Mouse (Mus musculus) limb, embryonic 11.5 days (tissue): ENCODE results near the gene Ubr4. TPM values are rescaled to one million over a fixed set of nuclear protein-coding genes. Genes with fewer than 3 reads are reported as not detected.
"Not testable (repeated sequence)": the region's sequence is repeated elsewhere in the genome, so short reads cannot be mapped to it uniquely, and the experiment has no call there.

Experiments used
- ATAC-seq: fragments of 200-750 bp; cut with Nextera tagmentation; 2 replicates; pipeline ENCODE4 v1.8.0; 2017; ENCODE audit warnings: low read depth; ENCODE audit not compliant: insufficient number of reproducible peaks, low FRiP score, low TSS enrichment
- DNase-seq: peaks from one replicate; pipeline ENCODE4 v3.0.0-alpha.2; 2015; ENCODE audit warnings: low spot score
- H3K27ac ChIP-seq: fragments of 300-500 bp; sonication (generic); replicated peaks from 2 replicates; pipeline ENCODE4 v1.5.1; 2014; ENCODE audit warnings: low read depth, mild to moderate bottlenecking, low read length
- H3K27me3 ChIP-seq: fragments of 300-500 bp; sonication (generic); 2 replicates; pipeline ENCODE4 v1.6.1; 2014; ENCODE audit warnings: mild to moderate bottlenecking, low read length, mixed read lengths; ENCODE audit not compliant: control insufficient read depth, insufficient read depth
- H3K36me3 ChIP-seq: fragments of 300-500 bp; sonication (generic); 2 replicates; pipeline ENCODE4 v1.6.1; 2014; ENCODE audit warnings: mild to moderate bottlenecking, low read length, moderate library complexity, mixed read lengths; ENCODE audit not compliant: control insufficient read depth, insufficient read depth
- H3K4me1 ChIP-seq: fragments of 300-500 bp; sonication (generic); 2 replicates; pipeline ENCODE4 v1.6.1; 2014; ENCODE audit warnings: low read length, mixed read lengths; ENCODE audit not compliant: control insufficient read depth, insufficient read depth
- H3K4me2 ChIP-seq: fragments of 300-500 bp; sonication (generic); 2 replicates; pipeline ENCODE4 v1.6.1; 2014; ENCODE audit warnings: low read depth, mild to moderate bottlenecking, moderate library complexity; ENCODE audit not compliant: severe bottlenecking
- H3K4me3 ChIP-seq: fragments of 300-500 bp; sonication (generic); 2 replicates; pipeline ENCODE4 v1.5.1; 2014; ENCODE audit warnings: low read depth, low read length
- H3K9ac ChIP-seq: fragments of 300-500 bp; sonication (generic); 2 replicates; pipeline ENCODE4 v1.6.1; 2014; ENCODE audit warnings: mild to moderate bottlenecking, low read length
- H3K9me3 ChIP-seq: fragments of 300-500 bp; sonication (generic); 2 replicates; pipeline ENCODE4 v1.6.1; 2016; ENCODE audit warnings: low read length; ENCODE audit not compliant: control insufficient read depth
- WGBS: fragments of 180-500 bp; shearing (Covaris S2); extraction: QIAGEN DNeasy Blood & Tissue Kit; methylation state at CpG from one replicate; pipeline ENCODE4 v1.1.7; 2014; 5-methylcytosine and 5-hydroxymethylcytosine counted together
- polyA plus RNA-seq: library from polyadenylated mRNA; unstranded; fragments of >200 nt; fragmentation: Nextera tagmentation; extraction: Ambion mirVana; gene quantifications from 2 replicates; pipeline ENCODE4 v1.2.1, GENCODE M21; 2014

The Ubr4 gene
- polyA plus RNA-seq, 1 experiment from 2014 or later: 87.0 TPM

DNA sequence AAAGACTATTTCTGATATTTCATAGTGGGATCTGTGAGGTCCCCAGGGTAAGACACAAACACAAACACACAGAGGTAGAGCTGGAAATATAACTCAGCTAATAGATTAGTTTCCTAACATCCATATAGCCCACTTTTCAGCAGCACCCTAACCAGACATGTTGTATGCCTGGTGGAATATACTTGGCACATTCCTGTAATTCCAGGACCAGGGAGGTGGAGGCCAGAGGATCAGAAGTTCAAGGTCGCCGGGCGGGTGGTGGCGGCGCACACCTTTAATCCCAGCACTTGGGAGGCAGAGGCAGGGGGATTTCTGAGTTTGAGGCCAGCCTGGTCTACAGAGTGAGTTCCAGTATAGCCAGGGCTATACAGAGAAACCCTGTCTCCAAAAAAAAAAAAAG, 33.4 kb downstream of the Ubr4 start:
- not testable (repeated sequence) for H3K9ac ChIP-seq, DNase-seq, H3K36me3 ChIP-seq, H3K4me2 ChIP-seq, H3K4me3 ChIP-seq, H3K9me3 ChIP-seq, H3K27me3 ChIP-seq, H3K27ac ChIP-seq, H3K4me1 ChIP-seq, ATAC-seq
- 93% methylated on average over 5 of the region's 5 CpGs for WGBS

DNA sequence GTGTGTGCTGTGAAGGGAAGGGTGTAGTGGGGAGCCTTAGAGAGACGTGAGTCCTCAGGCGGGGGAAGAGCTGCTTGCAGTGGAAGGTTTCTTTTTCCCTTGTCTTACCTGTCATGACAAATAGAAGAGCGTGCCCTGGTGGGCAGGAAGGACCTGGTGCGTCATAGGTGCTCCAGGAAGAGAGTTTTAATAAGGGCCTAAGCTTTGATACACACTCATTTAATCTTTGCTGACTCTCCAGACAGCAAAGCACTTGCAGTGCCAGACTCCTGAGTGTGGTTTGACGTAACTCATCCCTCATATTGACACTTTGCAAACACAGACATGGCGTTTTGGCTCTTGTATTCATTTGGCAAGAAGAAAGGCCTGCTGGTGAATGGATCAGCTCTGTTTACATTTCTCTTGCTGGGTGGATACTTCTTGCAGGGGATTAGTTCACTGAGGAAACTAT, 34.5 kb downstream of the Ubr4 start:
- ATAC-seq (no peak), DNase-seq (no peak)
- Histone ChIP-seq H3K9ac (no peak overlapping the region), H3K4me2 (no peak overlapping the region), H3K4me1 (no peaks in the 10 kb centered on the region; the same call in 1 of the 2 replicates), H3K27me3 (no peaks in the 10 kb centered on the region), H3K9me3 (no peaks in the 10 kb centered on the region), H3K36me3 (peaks cover 8% of the 10 kb centered on the region; the same call in 1 of the 2 replicates), H3K27ac (no peak overlapping the region), H3K4me3 (no peak overlapping the region)
- WGBS: 77% methylated on average over 6 of the region's 6 CpGs

DNA sequence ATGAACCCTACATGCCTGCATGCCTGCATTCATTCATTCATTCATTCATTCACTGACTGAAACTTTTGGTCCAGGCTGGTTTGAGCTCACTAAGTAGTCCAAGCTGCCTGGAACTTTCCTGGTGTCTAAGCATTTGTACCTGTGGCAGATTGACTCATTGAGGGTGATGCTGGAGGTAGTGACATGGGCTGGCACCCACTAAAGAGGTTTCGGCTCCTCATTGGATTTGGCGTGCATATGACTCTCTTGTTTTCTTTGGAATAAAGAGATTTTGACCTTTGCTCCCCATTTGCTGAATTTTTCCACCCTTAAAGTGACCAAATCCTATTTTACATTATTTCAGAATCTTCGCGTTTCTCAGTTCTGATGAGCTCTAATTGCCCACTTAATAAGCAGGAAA, 37.1 kb downstream of the Ubr4 start:
- no peak for ATAC-seq
- peaks cover 24% of the 10 kb centered on the region for H3K36me3 ChIP-seq

DNA sequence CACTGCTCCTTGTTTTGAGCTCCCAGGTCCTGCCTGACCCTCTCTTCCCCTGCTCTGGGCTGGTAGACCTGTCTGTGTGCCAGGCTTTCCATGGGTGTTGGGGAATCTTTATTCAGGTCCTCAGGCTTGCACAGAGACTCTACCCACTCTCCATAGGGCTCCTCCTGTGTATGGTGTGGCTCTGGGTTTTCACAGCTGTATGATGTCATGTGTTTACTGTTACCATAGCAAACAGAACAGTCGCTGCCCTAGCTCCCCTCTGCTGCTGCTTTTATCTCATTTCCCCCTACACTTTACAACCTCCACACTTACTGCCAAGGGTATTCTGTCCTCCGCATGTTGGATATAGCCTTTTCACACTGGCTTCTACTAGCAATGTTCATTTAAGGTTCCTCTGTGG, 43.0 kb downstream of the Ubr4 start:
- H3K4me2 ChIP-seq: no peak overlapping the region

More for the DNA sequence above, 37.1 kb downstream of the Ubr4 start:
- H3K9me3 ChIP-seq: no peaks in the 10 kb centered on the region
- no peak for DNase-seq
- no peak overlapping the region for H3K9ac ChIP-seq
- no peak overlapping the region for H3K4me2 ChIP-seq
- H3K27me3 ChIP-seq: no peaks in the 10 kb centered on the region
- H3K4me1 ChIP-seq: no peaks in the 10 kb centered on the region
- 94% methylated on average over 4 of the region's 4 CpGs for WGBS
- H3K27ac ChIP-seq: no peak overlapping the region
- no peak overlapping the region for H3K4me3 ChIP-seq

DNA sequence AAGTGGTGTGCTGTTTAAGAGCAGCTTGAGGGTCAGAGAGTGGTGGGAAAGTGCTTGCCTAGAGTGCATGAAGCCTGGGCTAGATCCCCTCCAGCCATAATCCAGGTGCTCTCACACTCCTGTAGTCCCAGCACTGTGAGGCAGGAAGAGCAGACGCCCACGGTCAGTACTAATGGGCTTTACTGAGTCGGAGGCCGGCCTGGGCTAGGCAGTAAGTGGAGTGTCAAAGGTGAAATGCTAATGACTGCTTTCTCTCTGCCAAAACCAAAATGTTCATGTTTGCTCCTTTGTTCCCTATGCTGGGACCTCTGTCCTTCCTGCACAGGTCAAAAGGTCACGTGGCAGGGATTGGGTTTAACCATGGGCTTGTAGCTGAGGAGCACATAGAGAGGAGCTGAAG, 48.1 kb downstream of the Ubr4 start:
- H3K4me1 ChIP-seq: no peaks in the 10 kb centered on the region
- peaks cover 50% of the 10 kb centered on the region for H3K36me3 ChIP-seq
- H3K9me3 ChIP-seq: no peaks in the 10 kb centered on the region
- no peak overlapping the region for H3K27ac ChIP-seq
- DNase-seq (no peak), ATAC-seq (no peak)
- no peak overlapping the region for H3K4me3 ChIP-seq
- no peak overlapping the region for H3K4me2 ChIP-seq
- H3K9ac ChIP-seq: no peak overlapping the region
- WGBS: 83% methylated on average over 5 of the region's 5 CpGs
- no peaks in the 10 kb centered on the region for H3K27me3 ChIP-seq

More for the DNA sequence above, 43.0 kb downstream of the Ubr4 start:
- H3K36me3 ChIP-seq: peaks cover 57% of the 10 kb centered on the region
- no peaks in the 10 kb centered on the region for H3K9me3 ChIP-seq
- no peaks in the 10 kb centered on the region for H3K27me3 ChIP-seq
- H3K9ac ChIP-seq: no peak overlapping the region
- no peak overlapping the region for H3K4me3 ChIP-seq
- WGBS: 60% methylated on average over 2 of the region's 2 CpGs
- no peak overlapping the region for H3K27ac ChIP-seq
- no peaks in the 10 kb centered on the region for H3K4me1 ChIP-seq
- ATAC-seq: no peak
- no peak for DNase-seq

DNA sequence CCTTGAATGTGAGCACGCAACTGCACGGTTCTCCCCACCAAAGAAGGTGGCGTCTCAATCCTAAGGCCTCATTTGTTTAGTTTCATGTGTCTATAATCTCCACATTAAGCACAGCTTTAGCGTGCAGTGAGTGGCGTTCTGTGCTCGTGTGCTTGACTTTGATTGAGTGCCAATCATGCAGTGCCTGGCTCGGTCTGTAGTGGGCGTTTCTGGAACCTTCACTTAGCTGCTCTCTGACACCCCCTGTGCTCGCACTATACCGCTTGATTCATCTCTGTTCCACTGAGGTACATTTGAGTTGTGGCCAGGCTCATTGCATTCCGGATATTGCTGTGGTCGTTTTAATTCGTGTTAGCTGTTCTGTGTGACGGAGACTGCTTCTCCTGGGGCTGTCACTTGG, 50.8 kb downstream of the Ubr4 start:
- Histone ChIP-seq H3K4me3 (no peak overlapping the region), H3K4me2 (no peak overlapping the region), H3K27ac (no peak overlapping the region), H3K4me1 (no peaks in the 10 kb centered on the region), H3K27me3 (no peaks in the 10 kb centered on the region), H3K9me3 (no peaks in the 10 kb centered on the region), H3K9ac (no peak overlapping the region), H3K36me3 (peaks cover 36% of the 10 kb centered on the region)
- DNase-seq: no peak
- no peak for ATAC-seq
- WGBS: 89% methylated on average over 14 of the region's 14 CpGs

DNA sequence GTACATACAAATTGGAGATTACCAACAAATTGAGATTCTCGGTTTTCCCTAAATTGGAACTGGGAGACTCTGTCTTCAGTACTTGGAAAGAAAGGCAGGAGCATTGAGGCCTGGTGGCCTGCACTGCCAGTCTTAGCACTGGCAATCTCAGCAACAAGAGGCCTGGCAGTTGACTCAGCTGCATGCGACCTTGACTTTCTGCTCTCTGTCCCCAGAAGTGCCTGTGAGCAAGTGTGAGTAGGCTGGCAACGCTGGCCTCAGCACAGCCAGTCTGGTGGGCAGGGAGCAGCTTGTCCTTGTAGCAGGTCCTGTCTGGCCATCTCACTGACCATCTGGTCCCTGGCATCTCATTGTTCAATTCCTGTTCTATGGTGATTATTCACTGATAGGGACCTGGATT, 58.9 kb downstream of the Ubr4 start:
- H3K27me3 ChIP-seq: no peaks in the 10 kb centered on the region
- DNase-seq: no peak
- ATAC-seq: no peak
- no peak overlapping the region for H3K4me2 ChIP-seq
- H3K4me1 ChIP-seq: no peaks in the 10 kb centered on the region
- no peak overlapping the region for H3K4me3 ChIP-seq
- H3K9ac ChIP-seq: no peak overlapping the region
- H3K36me3 ChIP-seq: peaks cover 52% of the 10 kb centered on the region
- H3K27ac ChIP-seq: no peak overlapping the region
- whole genome bisulfite sequencing: 91% methylated on average over 3 of the region's 3 CpGs
- no peaks in the 10 kb centered on the region for H3K9me3 ChIP-seq

DNA sequence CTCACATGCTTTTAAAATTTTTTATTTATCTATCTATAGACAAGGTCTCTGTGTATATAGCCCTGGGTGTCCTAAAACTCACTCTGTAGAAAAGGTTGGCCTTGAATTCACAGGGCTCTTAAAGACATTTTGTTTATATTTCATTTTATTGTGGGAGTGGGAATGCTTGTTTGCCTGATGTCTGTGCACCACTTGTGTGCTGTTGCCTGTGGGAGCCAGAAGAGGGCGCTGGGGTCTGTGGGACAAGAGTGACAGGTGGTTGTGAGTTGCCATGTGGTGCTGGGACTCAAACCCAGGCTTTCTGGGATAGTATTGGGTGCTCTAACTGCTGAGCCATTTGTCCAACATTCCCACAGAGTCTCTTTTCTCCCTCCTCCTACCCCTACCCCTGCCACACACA, 65.5 kb downstream of the Ubr4 start:
- Histone ChIP-seq H3K9me3 (no peaks in the 10 kb centered on the region), H3K9ac (no peak overlapping the region), H3K36me3 (peaks cover 74% of the 10 kb centered on the region), H3K27ac (no peak overlapping the region), H3K27me3 (no peaks in the 10 kb centered on the region), H3K4me2 (no peak overlapping the region), H3K4me1 (no peaks in the 10 kb centered on the region), H3K4me3 (no peak overlapping the region)
- DNase-seq (no peak), ATAC-seq (no peak)
- WGBS: 57% methylated on average over 1 of the region's 1 CpGs

DNA sequence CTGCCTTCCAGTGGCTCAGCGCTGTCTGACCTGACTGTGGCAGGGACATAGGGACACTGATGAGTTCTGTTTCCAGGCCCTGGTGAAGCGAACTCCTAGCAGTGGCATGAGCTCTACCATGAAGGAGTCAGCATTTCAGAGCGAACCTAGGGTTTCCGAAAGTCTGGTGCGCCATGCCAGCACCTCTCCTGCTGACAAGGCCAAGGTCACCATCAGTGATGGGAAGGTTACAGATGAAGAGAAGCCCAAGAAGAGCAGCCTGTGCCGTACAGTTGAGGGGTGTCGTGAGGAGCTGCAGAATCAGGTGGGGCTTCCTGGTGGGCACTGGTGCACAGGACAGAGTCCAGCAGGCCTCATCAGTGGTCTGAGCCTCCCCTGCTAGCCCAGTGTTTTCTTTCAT, 69.2 kb downstream of the Ubr4 start:
- H3K9ac ChIP-seq: no peak overlapping the region
- no peaks in the 10 kb centered on the region for H3K27me3 ChIP-seq
- no peaks in the 10 kb centered on the region for H3K9me3 ChIP-seq
- peaks cover 68% of the 10 kb centered on the region for H3K36me3 ChIP-seq
- DNase-seq (no peak), ATAC-seq (no peak)
- H3K4me2 ChIP-seq: no peak overlapping the region
- no peak overlapping the region for H3K4me3 ChIP-seq
- H3K4me1 ChIP-seq: no peaks in the 10 kb centered on the region
- no peak overlapping the region for H3K27ac ChIP-seq
- 95% methylated on average over 7 of the region's 7 CpGs for WGBS
